Mouse (Mus musculus): ENCODE results near the gene Cldn34b4. TPM values are rescaled to one million over a fixed set of nuclear protein-coding genes. Genes with fewer than 3 reads are reported as not detected.

The Cldn34b4 gene
- polyA plus RNA-seq (2012): not detected in 2 replicates

DNA sequence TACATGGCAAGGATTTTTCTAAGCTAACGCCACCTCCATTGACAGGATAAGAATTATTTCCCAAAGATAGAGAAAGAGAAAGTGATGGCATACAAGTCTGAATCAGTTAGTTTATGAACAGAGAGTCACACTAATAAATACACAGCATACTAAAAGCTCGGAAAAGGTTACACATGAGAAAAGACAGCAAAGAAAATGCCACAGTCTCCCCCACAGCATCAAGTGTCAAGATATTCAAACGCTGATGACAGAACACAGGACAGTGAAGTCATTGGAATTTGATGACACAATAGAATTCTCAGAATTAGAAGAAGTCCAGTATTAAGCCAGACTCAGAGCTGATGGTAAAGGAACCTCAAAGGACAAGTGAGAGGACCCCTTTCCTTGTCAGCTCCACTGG is at the start of gene Cldn34b4:
Cldn34b4 (plus strand) TSS at position 301 of the 400 bp plus-strand sequence.
- TF ChIP-seq GATA1 (IDR thresholded peaks at IDR 0.05; ENCODE audit: low read length) (no peak), TAL1 (IDR thresholded peaks at IDR 0.05; ENCODE audit: low read length) (no peak)
- H3K4me3 ChIP-seq (replicated peaks): no peak within 1 kb of the TSS
- no peaks in the 10 kb centered on the region for H3K36me3 ChIP-seq (ENCODE audit: control insufficient read depth)
- H3K27me3 ChIP-seq (ENCODE audit: control insufficient read depth): no peaks in the 10 kb centered on the region
- no peaks in the 10 kb centered on the region for H3K9me3 ChIP-seq (ENCODE audit: control insufficient read depth, low read length)
- no peaks in the 10 kb centered on the region for H3K4me1 ChIP-seq (ENCODE audit: control insufficient read depth)

Other genes starting within 250 kb of the Cldn34b4 start
- gene Cldn34b3, start 129.0 kb upstream of the Cldn34b4 start, polyA plus RNA-seq (2012): not detected in 2 replicates
- not detected in 2 replicates for gene Cldn34d, start 209.6 kb downstream of the Cldn34b4 start, polyA plus RNA-seq (2012)

All from erythroblast, embryonic 14.5 days (primary cell).